Mouse (Mus musculus): ENCODE measurements at regions not wholly inside any gene's neighbourhood (a gene's known extent, or its start where the extent isn't known, plus 50 kb on each side); places are given as distances from the start of the nearest gene placed in this dataset.

- peak; percentile 94 for ATAC-seq (ENCODE audit: low FRiP score, low TSS enrichment)
- Histone ChIP-seq H3K4me3 (ENCODE audit: low read length) (peak overlapping the region; percentile 48), H3K27ac (ENCODE audit: low read depth, low read length) (no peak overlapping the region), H3K4me1 (ENCODE audit: control insufficient read depth, insufficient read depth, low read length) (peaks cover 15% of the 10 kb centered on the region; the same call in 1 of the 2 replicates), H3K4me2 (replicated peaks; ENCODE audit: low read depth, low read length) (peak overlapping the region; percentile 65), H3K27me3 (ENCODE audit: control insufficient read depth, insufficient read depth, low read length) (peaks cover 3% of the 10 kb centered on the region; the same call in 1 of the 2 replicates), H3K9me3 (ENCODE audit: control insufficient read depth, low read length) (no peaks in the 10 kb centered on the region), H3K36me3 (ENCODE audit: control insufficient read depth, insufficient read depth, low read length) (no peaks in the 10 kb centered on the region), H3K9ac (ENCODE audit: low read depth, low read length) (peak overlapping the region; percentile 60)
- WGBS = 3% methylated on average over 35 of the region's 35 CpGs
Measured at GRCm38 (mm10) chr7:67848589-67849508, 89.3 kb upstream of the Synm start.

DNA sequence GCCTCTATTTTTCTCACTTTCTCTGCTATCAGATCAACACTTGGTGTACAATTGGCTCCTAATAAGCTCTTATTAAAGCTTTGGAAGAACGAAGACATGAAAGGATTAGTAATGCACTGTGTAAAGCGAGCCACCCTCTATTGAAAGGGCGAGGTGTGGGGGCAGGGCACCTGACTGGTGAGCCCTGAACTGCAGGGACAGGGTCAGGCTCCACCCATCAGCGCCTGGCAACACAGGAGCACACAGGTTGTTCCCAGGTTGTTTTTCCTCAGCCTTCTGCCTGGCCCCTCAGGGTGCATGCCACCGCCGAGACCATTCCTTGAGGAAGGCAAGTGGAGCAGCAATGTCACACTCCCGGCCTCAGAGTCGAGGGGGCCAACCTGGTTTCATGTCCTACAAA, 87.3 kb upstream of the Synm start:
- H3K27me3 ChIP-seq (ENCODE audit: control insufficient read depth, insufficient read depth, low read length) = peaks cover 3% of the 10 kb centered on the region; the same call in 1 of the 2 replicates
- no peak overlapping the region for H3K9ac ChIP-seq (ENCODE audit: low read depth, low read length)
- no peaks in the 10 kb centered on the region for H3K9me3 ChIP-seq (ENCODE audit: control insufficient read depth, low read length)
- no peak overlapping the region for H3K4me3 ChIP-seq (ENCODE audit: low read length)
- 6% methylated on average over 8 of the region's 8 CpGs for WGBS
- no peak overlapping the region for H3K27ac ChIP-seq (ENCODE audit: low read depth, low read length)
- H3K4me1 ChIP-seq (ENCODE audit: control insufficient read depth, insufficient read depth, low read length) = peaks cover 15% of the 10 kb centered on the region; the same call in 1 of the 2 replicates
- no peak overlapping the region for H3K4me2 ChIP-seq (replicated peaks; ENCODE audit: low read depth, low read length)
- ATAC-seq (ENCODE audit: low FRiP score, low TSS enrichment) = no peak
- H3K36me3 ChIP-seq (ENCODE audit: control insufficient read depth, insufficient read depth, low read length) = no peaks in the 10 kb centered on the region

GRCm38 (mm10) chr7:67836984-67837383, 77.4 kb upstream of the Synm start:
- no peak for ATAC-seq (ENCODE audit: low FRiP score, low TSS enrichment)
- H3K9ac ChIP-seq (ENCODE audit: low read depth, low read length) = no peak overlapping the region
- no peaks in the 10 kb centered on the region; the same call in 1 of the 2 replicates for H3K9me3 ChIP-seq (ENCODE audit: control insufficient read depth, low read length)
- H3K4me2 ChIP-seq (replicated peaks; ENCODE audit: low read depth, low read length) = no peak overlapping the region
- no peak overlapping the region for H3K27ac ChIP-seq (ENCODE audit: low read depth, low read length)
- H3K27me3 ChIP-seq (ENCODE audit: control insufficient read depth, insufficient read depth, low read length) = no peaks in the 10 kb centered on the region
- H3K36me3 ChIP-seq (ENCODE audit: control insufficient read depth, insufficient read depth, low read length) = no peaks in the 10 kb centered on the region
- H3K4me1 ChIP-seq (ENCODE audit: control insufficient read depth, insufficient read depth, low read length) = 0 out of 2 replicates have a peak, but pooled peaks cover 3% of the 10 kb centered on the region
- 87% methylated on average over 5 of the region's 5 CpGs for WGBS
- H3K4me3 ChIP-seq (ENCODE audit: low read length) = no peak overlapping the region

- H3K27ac ChIP-seq (ENCODE audit: low read depth, low read length) = no peak overlapping the region; the same call in 1 of the 2 replicates
- H3K4me2 ChIP-seq (replicated peaks; ENCODE audit: low read depth, low read length) = no peak overlapping the region
- no peak overlapping the region for H3K9ac ChIP-seq (ENCODE audit: low read depth, low read length)
- no peaks in the 10 kb centered on the region for H3K27me3 ChIP-seq (ENCODE audit: control insufficient read depth, insufficient read depth, low read length)
- no peaks in the 10 kb centered on the region; the same call in 1 of the 2 replicates for H3K9me3 ChIP-seq (ENCODE audit: control insufficient read depth, low read length)
- WGBS = 61% methylated on average over 18 of the region's 18 CpGs
- no peak overlapping the region for H3K4me3 ChIP-seq (ENCODE audit: low read length)
- ATAC-seq (ENCODE audit: low FRiP score, low TSS enrichment) = peak; percentile 69
- H3K36me3 ChIP-seq (ENCODE audit: control insufficient read depth, insufficient read depth, low read length) = no peaks in the 10 kb centered on the region
- H3K4me1 ChIP-seq (ENCODE audit: control insufficient read depth, insufficient read depth, low read length) = 0 out of 2 replicates have a peak, but pooled peaks cover 3% of the 10 kb centered on the region
Measured at GRCm38 (mm10) chr7:67836117-67836949, 76.8 kb upstream of the Synm start.

GRCm38 (mm10) chr7:67831738-67832137, 72.2 kb upstream of the Synm start:
- H3K27me3 ChIP-seq (ENCODE audit: control insufficient read depth, insufficient read depth, low read length) = no peaks in the 10 kb centered on the region
- ATAC-seq (ENCODE audit: low FRiP score, low TSS enrichment) = no peak
- H3K4me1 ChIP-seq (ENCODE audit: control insufficient read depth, insufficient read depth, low read length) = 0 out of 2 replicates have a peak, but pooled peaks cover 3% of the 10 kb centered on the region
- H3K27ac ChIP-seq (ENCODE audit: low read depth, low read length) = no peak overlapping the region
- no peak overlapping the region for H3K9ac ChIP-seq (ENCODE audit: low read depth, low read length)
- no peaks in the 10 kb centered on the region for H3K36me3 ChIP-seq (ENCODE audit: control insufficient read depth, insufficient read depth, low read length)
- no peak overlapping the region for H3K4me2 ChIP-seq (replicated peaks; ENCODE audit: low read depth, low read length)
- WGBS = 88% methylated on average over 2 of the region's 2 CpGs
- H3K9me3 ChIP-seq (ENCODE audit: control insufficient read depth, low read length) = no peaks in the 10 kb centered on the region; the same call in 1 of the 2 replicates
- no peak overlapping the region for H3K4me3 ChIP-seq (ENCODE audit: low read length)

DNA sequence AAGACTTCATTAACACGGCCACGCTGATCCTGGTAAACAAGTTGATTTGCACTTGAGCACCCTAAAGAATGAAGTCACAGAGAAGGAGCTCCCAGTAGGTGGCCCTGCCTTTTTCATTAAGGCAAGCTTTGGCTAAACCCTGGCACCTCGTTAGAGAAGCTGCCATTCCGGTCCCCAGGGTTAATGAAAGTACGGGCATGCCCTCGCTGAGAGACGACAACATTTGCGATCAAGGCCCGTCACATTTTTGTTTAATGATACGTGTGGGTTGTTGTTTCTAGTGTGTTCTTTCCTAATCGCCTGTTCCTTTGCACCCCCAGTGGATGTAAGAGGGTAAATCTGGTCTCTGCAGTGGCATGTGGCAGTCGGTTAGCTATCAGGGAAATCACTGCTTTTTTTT, 67.8 kb upstream of the Synm start:
- Histone ChIP-seq H3K36me3 (ENCODE audit: control insufficient read depth, insufficient read depth, low read length) (no peaks in the 10 kb centered on the region), H3K9me3 (ENCODE audit: control insufficient read depth, low read length) (no peaks in the 10 kb centered on the region), H3K4me3 (ENCODE audit: low read length) (no peak overlapping the region), H3K4me1 (ENCODE audit: control insufficient read depth, insufficient read depth, low read length) (no peaks in the 10 kb centered on the region), H3K4me2 (replicated peaks; ENCODE audit: low read depth, low read length) (no peak overlapping the region), H3K9ac (ENCODE audit: low read depth, low read length) (no peak overlapping the region), H3K27me3 (ENCODE audit: control insufficient read depth, insufficient read depth, low read length) (no peaks in the 10 kb centered on the region), H3K27ac (ENCODE audit: low read depth, low read length) (no peak overlapping the region)
- no peak for ATAC-seq (ENCODE audit: low FRiP score, low TSS enrichment)
- WGBS = 62% methylated on average over 12 of the region's 12 CpGs

DNA sequence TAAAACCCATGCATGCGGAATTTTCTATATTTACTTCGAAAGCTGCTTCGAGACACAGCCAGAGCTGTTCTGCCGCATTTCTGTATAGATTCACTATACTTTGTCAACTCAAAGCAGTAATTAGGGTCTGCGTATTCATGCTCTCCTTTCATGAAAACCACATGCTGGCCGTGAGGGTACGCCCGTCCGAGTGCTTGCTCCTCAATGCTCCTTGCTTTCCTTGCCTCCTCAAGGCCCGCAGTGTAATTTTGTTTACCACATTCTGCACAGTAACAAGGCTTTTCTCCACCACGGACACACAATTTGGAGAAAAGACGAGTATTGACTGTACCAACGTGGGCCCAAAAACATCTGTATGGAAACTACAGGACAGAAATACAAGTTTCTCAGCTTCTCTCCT, 67.4 kb upstream of the Synm start:
- no peaks in the 10 kb centered on the region for H3K9me3 ChIP-seq (ENCODE audit: control insufficient read depth, low read length)
- H3K4me2 ChIP-seq (replicated peaks; ENCODE audit: low read depth, low read length) = no peak overlapping the region
- no peak overlapping the region for H3K9ac ChIP-seq (ENCODE audit: low read depth, low read length)
- no peak for ATAC-seq (ENCODE audit: low FRiP score, low TSS enrichment)
- H3K27ac ChIP-seq (ENCODE audit: low read depth, low read length) = no peak overlapping the region
- H3K27me3 ChIP-seq (ENCODE audit: control insufficient read depth, insufficient read depth, low read length) = no peaks in the 10 kb centered on the region
- H3K4me1 ChIP-seq (ENCODE audit: control insufficient read depth, insufficient read depth, low read length) = no peaks in the 10 kb centered on the region
- H3K36me3 ChIP-seq (ENCODE audit: control insufficient read depth, insufficient read depth, low read length) = no peaks in the 10 kb centered on the region
- no peak overlapping the region for H3K4me3 ChIP-seq (ENCODE audit: low read length)
- WGBS = 91% methylated on average over 13 of the region's 13 CpGs

- no peak overlapping the region for H3K27ac ChIP-seq (ENCODE audit: low read depth, low read length)
- H3K9me3 ChIP-seq (ENCODE audit: control insufficient read depth, low read length) = no peaks in the 10 kb centered on the region
- no peaks in the 10 kb centered on the region for H3K4me1 ChIP-seq (ENCODE audit: control insufficient read depth, insufficient read depth, low read length)
- H3K9ac ChIP-seq (ENCODE audit: low read depth, low read length) = no peak overlapping the region
- WGBS = 59% methylated on average over 6 of the region's 6 CpGs
- no peak for ATAC-seq (ENCODE audit: low FRiP score, low TSS enrichment)
- no peaks in the 10 kb centered on the region for H3K27me3 ChIP-seq (ENCODE audit: control insufficient read depth, insufficient read depth, low read length)
- no peak overlapping the region for H3K4me3 ChIP-seq (ENCODE audit: low read length)
- no peaks in the 10 kb centered on the region for H3K36me3 ChIP-seq (ENCODE audit: control insufficient read depth, insufficient read depth, low read length)
- no peak overlapping the region for H3K4me2 ChIP-seq (replicated peaks; ENCODE audit: low read depth, low read length)
Measured at GRCm38 (mm10) chr7:67826368-67826767, 66.8 kb upstream of the Synm start.

Measured in kidney, embryonic 14.5 days (tissue).